Mouse (Mus musculus): ENCODE data around the gene Vav3. TPM values are rescaled to one million over a fixed set of nuclear protein-coding genes. Genes with fewer than 3 reads are reported as not detected.

The Vav3 gene
- polyA plus RNA-seq, 2 experiments, result 10.8 to 33.0 TPM

DNA sequence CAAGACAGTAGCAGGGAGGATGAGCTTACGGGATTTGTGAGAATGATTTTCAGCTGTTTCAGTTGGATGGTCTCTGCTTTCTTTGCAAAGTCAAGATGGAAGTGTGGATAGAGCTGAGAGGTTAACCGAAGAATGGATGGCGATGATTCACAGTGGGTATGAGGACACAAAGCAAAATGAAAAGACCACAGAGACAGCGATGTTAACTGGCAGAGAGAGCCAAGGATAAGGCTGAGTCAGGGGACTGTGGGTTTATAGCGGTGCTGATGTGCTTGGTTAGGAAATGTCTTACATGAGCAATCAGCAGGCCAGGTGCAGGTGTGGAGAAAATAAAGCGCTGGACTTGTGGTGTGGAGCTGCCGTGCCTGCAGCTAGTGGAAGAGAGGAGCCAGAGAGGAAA lies 371.3 kb downstream of the Vav3 start:
- Histone ChIP-seq H3K4me2 (replicated peaks; ENCODE audit: low read depth, low read length, severe bottlenecking) (no peak overlapping the region), H3K4me3 (replicated peaks; ENCODE audit: low read length) (no peak overlapping the region), H3K9ac (ENCODE audit: low read depth, low read length, severe bottlenecking) (no peak overlapping the region), H3K9me3 (ENCODE audit: control insufficient read depth, low read length) (no peaks in the 10 kb centered on the region), H3K27ac (replicated peaks; ENCODE audit: low read depth, low read length) (no peak overlapping the region), H3K36me3 (ENCODE audit: control insufficient read depth, insufficient read depth, low read length) (no peaks in the 10 kb centered on the region), H3K4me1 (ENCODE audit: control insufficient read depth, insufficient read depth, low read length) (no peaks in the 10 kb centered on the region), H3K27me3 (ENCODE audit: control insufficient read depth, insufficient read depth, low read length) (no peaks in the 10 kb centered on the region)
- 87% methylated on average over 7 of the region's 7 CpGs for WGBS
- no peak for TF ChIP-seq POLR2A (IDR thresholded peaks at IDR 0.05; ENCODE audit: borderline replicate concordance, extremely low read depth, insufficient read depth, insufficient read length)
- no peak for DNase-seq (ENCODE audit: low spot score)
- no peak for ATAC-seq (ENCODE audit: low FRiP score, low read depth)

DNA sequence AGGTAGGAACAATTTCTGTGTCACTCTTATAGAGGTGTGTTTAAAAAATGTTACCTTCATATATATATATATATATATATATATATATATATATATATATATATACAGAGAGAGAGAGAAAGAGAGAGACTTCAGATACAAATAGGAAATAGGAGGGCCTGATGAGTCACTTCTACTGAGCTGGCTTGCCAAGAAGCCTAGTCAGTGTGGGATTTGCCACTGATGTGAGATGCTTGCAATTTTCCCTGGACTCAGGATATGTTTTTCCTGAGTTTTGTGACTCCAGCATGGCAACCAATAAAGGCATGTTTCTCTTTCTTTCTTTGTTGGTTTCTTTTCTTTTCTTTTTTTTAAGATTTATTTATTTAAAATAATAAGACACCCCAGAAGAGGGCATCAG lies 374.0 kb downstream of the Vav3 start:
- H3K4me2 ChIP-seq (replicated peaks; ENCODE audit: low read depth, low read length, severe bottlenecking), result no peak overlapping the region
- DNase-seq (ENCODE audit: low spot score) (no peak), ATAC-seq (ENCODE audit: low FRiP score, low read depth) (no peak)
- no peaks in the 10 kb centered on the region for H3K9me3 ChIP-seq (ENCODE audit: control insufficient read depth, low read length)
- H3K27ac ChIP-seq (replicated peaks; ENCODE audit: low read depth, low read length), result no peak overlapping the region
- no peak overlapping the region for H3K4me3 ChIP-seq (replicated peaks; ENCODE audit: low read length)
- H3K36me3 ChIP-seq (ENCODE audit: control insufficient read depth, insufficient read depth, low read length), result no peaks in the 10 kb centered on the region
- H3K9ac ChIP-seq (ENCODE audit: low read depth, low read length, severe bottlenecking), result no peak overlapping the region
- no peaks in the 10 kb centered on the region for H3K4me1 ChIP-seq (ENCODE audit: control insufficient read depth, insufficient read depth, low read length)
- TF ChIP-seq POLR2A (IDR thresholded peaks at IDR 0.05; ENCODE audit: borderline replicate concordance, extremely low read depth, insufficient read depth, insufficient read length), result no peak
- no peaks in the 10 kb centered on the region for H3K27me3 ChIP-seq (ENCODE audit: control insufficient read depth, insufficient read depth, low read length)

DNA sequence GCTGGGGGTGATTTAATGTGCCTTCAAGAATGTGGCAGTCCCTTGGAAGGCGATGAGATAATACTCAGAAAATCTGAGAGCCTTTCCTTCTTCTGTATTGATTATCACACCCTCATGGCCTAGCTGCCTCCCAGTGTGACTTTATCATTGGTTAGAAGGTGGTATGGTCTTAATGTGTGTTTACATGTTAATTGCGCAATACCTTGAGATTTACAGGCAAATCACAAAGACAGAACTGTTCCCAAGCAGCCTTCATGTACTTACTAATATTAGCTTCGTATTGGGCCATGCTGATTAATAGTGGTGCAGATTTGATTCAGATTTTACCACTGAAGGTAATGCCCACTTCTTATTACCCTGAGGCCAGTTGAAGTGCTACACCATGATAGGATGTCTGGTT lies 381.3 kb downstream of the Vav3 start:
- H3K4me3 ChIP-seq (replicated peaks; ENCODE audit: low read length), result no peak overlapping the region
- H3K4me1 ChIP-seq (ENCODE audit: control insufficient read depth, insufficient read depth, low read length), result no peaks in the 10 kb centered on the region
- no peak overlapping the region for H3K9ac ChIP-seq (ENCODE audit: low read depth, low read length, severe bottlenecking)
- no peaks in the 10 kb centered on the region for H3K36me3 ChIP-seq (ENCODE audit: control insufficient read depth, insufficient read depth, low read length)
- 87% methylated on average over 3 of the region's 3 CpGs for WGBS
- H3K27ac ChIP-seq (replicated peaks; ENCODE audit: low read depth, low read length), result no peak overlapping the region
- ATAC-seq (ENCODE audit: low FRiP score, low read depth) (no peak), DNase-seq (ENCODE audit: low spot score) (no peak)
- H3K9me3 ChIP-seq (ENCODE audit: control insufficient read depth, low read length), result no peaks in the 10 kb centered on the region
- no peak overlapping the region for H3K4me2 ChIP-seq (replicated peaks; ENCODE audit: low read depth, low read length, severe bottlenecking)
- H3K27me3 ChIP-seq (ENCODE audit: control insufficient read depth, insufficient read depth, low read length), result no peaks in the 10 kb centered on the region
- TF ChIP-seq POLR2A (IDR thresholded peaks at IDR 0.05; ENCODE audit: borderline replicate concordance, extremely low read depth, insufficient read depth, insufficient read length), result no peak

DNA sequence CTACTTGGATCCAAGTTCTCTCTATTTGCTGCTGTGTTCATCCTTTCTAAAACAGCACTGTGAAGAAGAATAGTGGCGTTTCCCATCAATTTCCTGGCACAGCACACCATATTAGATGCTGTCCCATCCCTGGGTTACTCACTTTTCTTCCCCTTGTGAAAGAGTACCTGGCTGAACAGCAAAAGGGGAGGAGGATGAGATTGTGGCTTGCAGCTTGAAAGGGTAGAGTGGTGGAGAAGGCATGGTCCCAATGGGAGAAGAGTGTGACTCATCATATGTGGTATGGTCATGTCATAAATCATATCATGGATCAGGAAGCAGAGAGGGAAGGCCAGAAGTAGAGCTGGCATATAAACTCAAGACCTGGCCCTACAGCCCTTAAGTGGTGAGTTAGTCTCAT lies 386.3 kb downstream of the Vav3 start:
- no peak for DNase-seq (ENCODE audit: low spot score)
- Histone ChIP-seq H3K4me1 (ENCODE audit: control insufficient read depth, insufficient read depth, low read length) (no peaks in the 10 kb centered on the region), H3K9me3 (ENCODE audit: control insufficient read depth, low read length) (no peaks in the 10 kb centered on the region), H3K9ac (ENCODE audit: low read depth, low read length, severe bottlenecking) (no peak overlapping the region), H3K4me3 (replicated peaks; ENCODE audit: low read length) (no peak overlapping the region), H3K27me3 (ENCODE audit: control insufficient read depth, insufficient read depth, low read length) (no peaks in the 10 kb centered on the region), H3K4me2 (replicated peaks; ENCODE audit: low read depth, low read length, severe bottlenecking) (no peak overlapping the region), H3K36me3 (ENCODE audit: control insufficient read depth, insufficient read depth, low read length) (no peaks in the 10 kb centered on the region), H3K27ac (replicated peaks; ENCODE audit: low read depth, low read length) (no peak overlapping the region)
- ATAC-seq (ENCODE audit: low FRiP score, low read depth), result no peak
- TF ChIP-seq POLR2A (IDR thresholded peaks at IDR 0.05; ENCODE audit: borderline replicate concordance, extremely low read depth, insufficient read depth, insufficient read length), result no peak
- 100% methylated on average over 1 of the region's 1 CpGs for WGBS

DNA sequence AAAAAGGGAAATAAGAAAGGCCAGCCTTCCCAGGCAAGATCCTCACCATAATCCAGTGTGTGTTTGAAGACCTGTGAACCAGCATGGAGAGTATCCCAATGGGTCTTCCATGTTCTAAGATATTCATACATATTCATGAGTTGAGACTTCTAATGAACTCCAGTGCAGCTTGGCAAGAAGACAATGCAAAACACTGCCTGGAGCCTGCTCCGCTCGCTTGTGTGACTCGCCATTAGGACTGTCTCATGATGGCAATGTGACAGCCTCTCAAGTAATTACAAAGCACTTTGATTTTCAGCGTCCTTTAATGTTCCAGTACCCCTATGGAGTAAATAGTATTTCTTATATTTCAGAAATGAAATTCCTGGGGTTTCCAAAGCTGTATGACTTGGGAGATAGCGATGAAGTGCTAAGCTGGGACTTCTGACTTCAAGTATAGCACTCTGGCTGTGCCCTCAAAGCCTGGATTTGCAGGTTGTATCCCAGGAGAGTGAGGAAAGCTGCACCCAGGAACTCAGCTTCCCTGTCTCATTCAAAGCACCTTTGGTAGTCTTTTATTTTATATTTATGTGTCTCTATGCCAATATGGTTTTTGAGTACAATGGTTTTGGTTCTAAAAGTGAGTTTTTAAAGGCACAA lies 391.3 kb downstream of the Vav3 start:
- no peak for TF ChIP-seq POLR2A (IDR thresholded peaks at IDR 0.05; ENCODE audit: borderline replicate concordance, extremely low read depth, insufficient read depth, insufficient read length)
- Histone ChIP-seq H3K36me3 (ENCODE audit: control insufficient read depth, insufficient read depth, low read length) (no peaks in the 10 kb centered on the region), H3K9me3 (ENCODE audit: control insufficient read depth, low read length) (no peaks in the 10 kb centered on the region), H3K9ac (ENCODE audit: low read depth, low read length, severe bottlenecking) (no peak overlapping the region), H3K27ac (replicated peaks; ENCODE audit: low read depth, low read length) (no peak overlapping the region), H3K4me1 (ENCODE audit: control insufficient read depth, insufficient read depth, low read length) (peaks cover 8% of the 10 kb centered on the region), H3K4me3 (replicated peaks; ENCODE audit: low read length) (no peak overlapping the region), H3K27me3 (ENCODE audit: control insufficient read depth, insufficient read depth, low read length) (no peaks in the 10 kb centered on the region), H3K4me2 (replicated peaks; ENCODE audit: low read depth, low read length, severe bottlenecking) (no peak overlapping the region)
- WGBS, result 65% methylated on average over 5 of the region's 5 CpGs
- ATAC-seq (ENCODE audit: low FRiP score, low read depth), result no peak
- DNase-seq (ENCODE audit: low spot score), result no peak

Data from limb, embryonic 14.5 days (tissue).